ENCODE assay signal across 24 mouse cellular contexts in the genomic region with DNA sequence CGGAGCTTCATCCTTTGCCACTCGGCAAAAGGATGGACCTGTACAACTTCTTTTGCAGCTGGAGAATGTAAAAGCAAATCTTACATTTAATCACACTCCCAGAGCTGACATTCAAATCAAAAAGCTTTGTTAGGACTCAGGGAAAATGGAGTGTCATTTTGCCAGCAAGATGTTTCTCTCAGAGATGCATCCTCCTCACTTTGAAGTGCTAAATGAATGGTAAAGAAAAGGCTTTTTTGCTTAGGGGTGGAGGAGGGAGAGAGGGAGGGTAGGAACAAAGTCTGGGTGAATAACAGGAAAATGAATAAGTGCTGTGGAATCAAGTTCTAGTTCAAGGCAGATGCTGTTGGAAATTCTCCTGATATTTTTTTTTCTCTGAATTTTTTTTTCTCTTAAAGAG. TPM values are rescaled to one million over a fixed set of nuclear protein-coding genes. Genes with fewer than 3 reads are reported as not detected.
DNase-seq lines count a peak whose midpoint lies in the region; ATAC-seq lines count a peak whose summit lies in the region.
"Had no signal": no experiment of that assay in that cellular context is flagged by ENCODE, and none has a peak within 500 bp of the region (broad histone marks: within the 10 kb centered on the region; RNA-seq: fewer than 3 reads in every experiment).

No protein-coding gene starts in this region.

- H3K36me3 ChIP-seq in forebrain, embryonic 14.5 days (ENCODE audit: control insufficient read depth, insufficient read depth, low read length) = no peaks in the 10 kb centered on the region
- no peaks in the 10 kb centered on the region for H3K36me3 ChIP-seq in forebrain, embryonic 10.5 days (replicated peaks)
- no peaks in the 10 kb centered on the region for H3K36me3 ChIP-seq in midbrain, embryonic 15.5 days (replicated peaks)
- no peaks in the 10 kb centered on the region for H3K36me3 ChIP-seq in midbrain, embryonic 16.5 days (ENCODE audit: control insufficient read depth, insufficient read depth, low read length)
- H3K36me3 ChIP-seq: embryonic facial prominence, embryonic 15.5 days; G1E; heart, embryonic 10.5 days; heart, embryonic 15.5 days; hindbrain, embryonic 13.5 days had no signal

- no peak overlapping the region for H3K9ac ChIP-seq in forebrain, embryonic 14.5 days (ENCODE audit: low read length)
- H3K9ac ChIP-seq in midbrain, embryonic 15.5 days = no peak overlapping the region
- no peak overlapping the region for H3K9ac ChIP-seq in midbrain, embryonic 16.5 days (ENCODE audit: low read depth, low read length)
- H3K9ac ChIP-seq: embryonic facial prominence, embryonic 15.5 days; heart, embryonic 15.5 days; hindbrain, embryonic 13.5 days had no signal

- H3K9me3 ChIP-seq in forebrain, embryonic 14.5 days (replicated peaks; ENCODE audit: control insufficient read depth, low read length) = no peaks in the 10 kb centered on the region
- no peaks in the 10 kb centered on the region for H3K9me3 ChIP-seq in forebrain, embryonic 10.5 days
- H3K9me3 ChIP-seq in midbrain, embryonic 15.5 days = no peaks in the 10 kb centered on the region
- H3K9me3 ChIP-seq in midbrain, embryonic 16.5 days (replicated peaks; ENCODE audit: control insufficient read depth, low read length, poor library complexity, severe bottlenecking) = no peaks in the 10 kb centered on the region
- H3K9me3 ChIP-seq: embryonic facial prominence, embryonic 15.5 days; heart, embryonic 10.5 days; heart, embryonic 15.5 days; hindbrain, embryonic 13.5 days had no signal

- H3K4me3 ChIP-seq in forebrain, embryonic 14.5 days (ENCODE audit: low read depth, low read length) = no peak overlapping the region
- H3K4me3 ChIP-seq in forebrain, embryonic 10.5 days = no peak overlapping the region
- H3K4me3 ChIP-seq in midbrain, embryonic 15.5 days = no peak overlapping the region
- no peak overlapping the region for H3K4me3 ChIP-seq in midbrain, embryonic 16.5 days (ENCODE audit: low read depth, low read length)
- H3K4me3 ChIP-seq: embryonic facial prominence, embryonic 15.5 days; heart, embryonic 10.5 days; heart, embryonic 15.5 days; hindbrain, embryonic 13.5 days had no signal

- no peak overlapping the region for H3K4me2 ChIP-seq in forebrain, embryonic 14.5 days (ENCODE audit: low read length)
- no peak overlapping the region for H3K4me2 ChIP-seq in midbrain, embryonic 15.5 days
- no peak overlapping the region for H3K4me2 ChIP-seq in midbrain, embryonic 16.5 days (ENCODE audit: low read length)
- H3K4me2 ChIP-seq: embryonic facial prominence, embryonic 15.5 days; heart, embryonic 15.5 days; hindbrain, embryonic 13.5 days had no signal

- 92% methylated on average over 2 of the region's 2 CpGs for WGBS in forebrain, embryonic 14.5 days
- 86% methylated on average over 2 of the region's 2 CpGs for WGBS in forebrain, embryonic 10.5 days
- WGBS in midbrain, embryonic 15.5 days = 72% methylated on average over 2 of the region's 2 CpGs
- 65% methylated on average over 2 of the region's 2 CpGs for WGBS in midbrain, embryonic 16.5 days

- no peak for ATAC-seq in forebrain, embryonic 14.5 days
- peak; percentile 52; the same call in 1 of the 2 replicates for ATAC-seq in frontal cortex, adult (ENCODE audit: low TSS enrichment)
- no peak for ATAC-seq in midbrain, embryonic 15.5 days (replicated peaks)
- no peak for ATAC-seq in midbrain, embryonic 16.5 days
- ATAC-seq: CD4-positive, CD25-positive, alpha-beta regulatory T cell, adult 4 months; hindbrain, postnatal 0 days had no signal

- no peaks in the 10 kb centered on the region for H3K4me1 ChIP-seq in forebrain, embryonic 14.5 days (ENCODE audit: control insufficient read depth, insufficient read depth, low read length)
- H3K4me1 ChIP-seq in forebrain, embryonic 10.5 days = no peaks in the 10 kb centered on the region
- H3K4me1 ChIP-seq in midbrain, embryonic 15.5 days = no peaks in the 10 kb centered on the region
- H3K4me1 ChIP-seq in midbrain, embryonic 16.5 days (ENCODE audit: control insufficient read depth, insufficient read depth, low read length) = no peaks in the 10 kb centered on the region
- H3K4me1 ChIP-seq: embryonic facial prominence, embryonic 15.5 days; heart, embryonic 10.5 days; heart, embryonic 15.5 days; hindbrain, embryonic 13.5 days had no signal

- peak; percentile 15 for DNase-seq in forebrain, embryonic 14.5 days (ENCODE audit: low spot score)
- DNase-seq in forebrain, embryonic 10.5 days (ENCODE audit: extremely low spot score, low spot score) = no peak
- DNase-seq in frontal cortex, postnatal 36 days (ENCODE audit: low spot score in 2 of 2) = no peak
- DNase-seq in fibroblast of lung, adult 2 months (ENCODE audit: low read depth) = peak; percentile 15
- DNase-seq in layer of hippocampus, adult 9-10 months (ENCODE audit: low spot score) = no peak
- DNase-seq: adrenal gland, postnatal 10 days; B cell, adult 2 months; cerebellum, adult 2 months; cerebellum, postnatal 10 days; embryo, embryonic 11 days; gastrocnemius, postnatal 36 days; heart, adult 11 months; heart, postnatal 14 days; kidney, adult 2 months had no signal

- H3K27ac ChIP-seq in forebrain, embryonic 14.5 days (ENCODE audit: low read depth, low read length) = peak overlapping the region; percentile 39; the same call in 1 of the 2 replicates
- H3K27ac ChIP-seq in forebrain, embryonic 10.5 days = no peak overlapping the region
- H3K27ac ChIP-seq in midbrain, embryonic 15.5 days = peak overlapping the region; percentile 4; the same call in 1 of the 2 replicates
- no peak overlapping the region for H3K27ac ChIP-seq in midbrain, embryonic 16.5 days (ENCODE audit: low read length)
- H3K27ac ChIP-seq: embryonic facial prominence, embryonic 15.5 days; heart, embryonic 10.5 days; heart, embryonic 15.5 days; hindbrain, embryonic 13.5 days; hindbrain, postnatal 0 days had no signal

- H3K27me3 ChIP-seq in forebrain, embryonic 14.5 days (replicated peaks; ENCODE audit: control insufficient read depth, insufficient read depth, low read length) = no peaks in the 10 kb centered on the region
- no peaks in the 10 kb centered on the region for H3K27me3 ChIP-seq in forebrain, embryonic 10.5 days (ENCODE audit: poor library complexity, severe bottlenecking)
- no peaks in the 10 kb centered on the region for H3K27me3 ChIP-seq in midbrain, embryonic 15.5 days (replicated peaks)
- H3K27me3 ChIP-seq in midbrain, embryonic 16.5 days (ENCODE audit: control insufficient read depth, insufficient read depth, low read depth, low read length) = no peaks in the 10 kb centered on the region
- H3K27me3 ChIP-seq: embryonic facial prominence, embryonic 15.5 days; heart, embryonic 15.5 days; hindbrain, embryonic 13.5 days had no signal

RNA-seq across cellular contexts. Expression of gene Gria1, which starts 53.4 kb away (rescaled TPM):
- polyA plus RNA-seq in forebrain, embryonic 14.5 days (2014; fragmentation: Nextera tagmentation; extraction: Ambion mirVana) = 22.1 and 37.5 TPM in 2 replicates
- polyA plus RNA-seq in forebrain, embryonic 10.5 days (2016; fragmentation: Nextera tagmentation; extraction: Ambion mirVana) = 0.15 and 0.33 TPM in 2 replicates
- 48.1 and 53.3 TPM in 2 replicates for polyA plus RNA-seq in midbrain, embryonic 15.5 days (2015; fragmentation: Nextera tagmentation; extraction: Ambion mirVana)
- 62.5 and 63.7 TPM in 2 replicates for polyA plus RNA-seq in midbrain, embryonic 16.5 days (2015; fragmentation: Nextera tagmentation; extraction: Ambion mirVana)
- polyA plus RNA-seq: CD4-positive, CD25-positive, alpha-beta regulatory T cell, adult 4 months; G1E had no signal

Comparison
In these comparisons a context has a peak if more than half of its experiments do, and no peak if none do; other contexts are left out.
1. DNase-seq: peak in forebrain, embryonic 14.5 days (single experiment) and fibroblast of lung, adult 2 months (single experiment); none in forebrain, embryonic 10.5 days (single experiment), frontal cortex, postnatal 36 days (0 of 2) and layer of hippocampus, adult 9-10 months (single experiment).
2. H3K27ac ChIP-seq: peak in forebrain, embryonic 14.5 days (single experiment) and midbrain, embryonic 15.5 days (single experiment); none in forebrain, embryonic 10.5 days (single experiment) and midbrain, embryonic 16.5 days (single experiment).
3. RNA of gene Gria1, which starts 53.4 kb away (polyA plus RNA-seq): 62.5 to 63.7 TPM in midbrain, embryonic 16.5 days, 48.1 to 53.3 TPM in midbrain, embryonic 15.5 days and 22.1 to 37.5 TPM in forebrain, embryonic 14.5 days; 0.15 to 0.33 TPM in forebrain, embryonic 10.5 days; every median in the first group is over 10 times any median in the second.